Comparison of ENCODE assay signal across 9 mouse cellular contexts in the genomic region with DNA sequence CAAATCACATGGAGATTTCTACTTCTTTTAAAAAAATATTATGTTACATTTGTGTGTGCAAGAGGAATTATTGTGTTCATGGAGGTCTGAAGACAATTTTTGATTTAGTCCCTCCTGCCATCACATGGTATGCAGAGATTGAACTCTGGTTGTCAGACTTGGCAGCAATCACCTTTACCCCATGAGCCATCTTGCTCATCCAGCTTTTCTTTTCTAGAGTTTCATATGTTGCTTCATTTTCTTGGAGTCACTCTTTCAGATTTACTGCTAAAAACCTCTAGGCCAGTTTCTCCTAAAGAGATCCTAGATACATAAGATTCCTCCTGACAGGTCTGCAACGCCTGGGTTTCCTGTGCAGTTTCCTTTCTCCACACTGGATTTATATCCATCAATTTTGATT. TPM values are rescaled to one million over a fixed set of nuclear protein-coding genes. Genes with fewer than 3 reads are reported as not detected.
DNase-seq lines count a peak whose midpoint lies in the region; ATAC-seq and TF ChIP-seq lines count a peak whose summit lies in the region.
"Had no signal": no experiment of that assay in that cellular context is flagged by ENCODE, and none has a peak within 500 bp of the region (broad histone marks: within the 10 kb centered on the region; RNA-seq: fewer than 3 reads in every experiment).

No protein-coding gene starts in this region.

- peak overlapping the region; percentile 98 for H3K27ac ChIP-seq in heart, postnatal 0 days (ENCODE audit: low read depth)
- H3K27ac ChIP-seq in embryonic facial prominence, embryonic 10.5 days (replicated peaks) = peak overlapping the region; percentile 92; the same call in 1 of the 2 replicates
- peak overlapping the region; percentile 92 for H3K27ac ChIP-seq in intestine, embryonic 14.5 days (ENCODE audit: low read depth)
- peak overlapping the region; percentile 90 for H3K27ac ChIP-seq in midbrain, postnatal 0 days (ENCODE audit: low read depth, low read length)

- TF ChIP-seq CTCF in heart, postnatal 0 days (IDR thresholded peaks at IDR 0.05; ENCODE audit: low read depth) = no peak
- TF ChIP-seq CTCF in midbrain, postnatal 0 days (IDR thresholded peaks at IDR 0.05) = no peak

- H3K27me3 ChIP-seq in heart, postnatal 0 days (ENCODE audit: control insufficient read depth, insufficient read depth, low read length) = no peaks in the 10 kb centered on the region
- H3K27me3 ChIP-seq in embryonic facial prominence, embryonic 10.5 days (replicated peaks; ENCODE audit: low read depth, poor library complexity, severe bottlenecking) = no peaks in the 10 kb centered on the region
- no peaks in the 10 kb centered on the region for H3K27me3 ChIP-seq in intestine, embryonic 14.5 days (replicated peaks; ENCODE audit: control insufficient read depth, insufficient read depth, low read length)
- no peaks in the 10 kb centered on the region for H3K27me3 ChIP-seq in midbrain, postnatal 0 days (ENCODE audit: insufficient read depth, low read length)

- intact Hi-C loops in heart, postnatal 10 days (cut with DNase I) = no loop called here

- H3K4me2 ChIP-seq in heart, postnatal 0 days (ENCODE audit: low read depth, low read length) = peak overlapping the region; percentile 88
- H3K4me2 ChIP-seq in intestine, embryonic 14.5 days (ENCODE audit: low read length) = peak overlapping the region; percentile 59
- H3K4me2 ChIP-seq in midbrain, postnatal 0 days (ENCODE audit: low read depth, low read length, poor library complexity, severe bottlenecking) = peak overlapping the region; percentile 73; the same call in 1 of the 2 replicates

- DNase-seq in heart, postnatal 0 days (ENCODE audit: low spot score) = no peak
- no peak for DNase-seq in heart, postnatal 10 days
- no peak for DNase-seq in embryonic facial prominence, embryonic 10.5 days (ENCODE audit: low spot score)
- no peak for DNase-seq in intestine, embryonic 14.5 days (ENCODE audit: low spot score)
- no peak for DNase-seq in midbrain, postnatal 0 days (ENCODE audit: low spot score)
- DNase-seq in thymus, postnatal 25 days = no peak
- no peak for DNase-seq in gastrocnemius, postnatal 25 days
- DNase-seq in adrenal gland, postnatal 25 days = no peak

- TF ChIP-seq EP300 in heart, postnatal 0 days (IDR thresholded peaks at IDR 0.05; ENCODE audit: low read depth) = no peak

- H3K36me3 ChIP-seq in heart, postnatal 0 days (replicated peaks; ENCODE audit: control insufficient read depth, insufficient read depth, low read length) = no peaks in the 10 kb centered on the region
- H3K36me3 ChIP-seq in embryonic facial prominence, embryonic 10.5 days (replicated peaks) = no peaks in the 10 kb centered on the region
- no peaks in the 10 kb centered on the region for H3K36me3 ChIP-seq in intestine, embryonic 14.5 days (ENCODE audit: control insufficient read depth, insufficient read depth, low read length)
- H3K36me3 ChIP-seq in midbrain, postnatal 0 days (ENCODE audit: insufficient read depth, low read length) = no peaks in the 10 kb centered on the region

- H3K9me3 ChIP-seq in heart, postnatal 0 days (replicated peaks; ENCODE audit: control insufficient read depth, low read length) = no peaks in the 10 kb centered on the region
- H3K9me3 ChIP-seq in embryonic facial prominence, embryonic 10.5 days = no peaks in the 10 kb centered on the region
- H3K9me3 ChIP-seq in intestine, embryonic 14.5 days (ENCODE audit: control insufficient read depth, low read length) = no peaks in the 10 kb centered on the region
- H3K9me3 ChIP-seq in midbrain, postnatal 0 days (ENCODE audit: low read length) = no peaks in the 10 kb centered on the region
- H3K9me3 ChIP-seq: G1E had no signal

- H3K4me3 ChIP-seq in heart, postnatal 0 days (ENCODE audit: low read depth, low read length) = peak overlapping the region; percentile 82; the same call in 1 of the 2 replicates
- peak overlapping the region; percentile 89; the same call in 1 of the 2 replicates for H3K4me3 ChIP-seq in embryonic facial prominence, embryonic 10.5 days
- H3K4me3 ChIP-seq in intestine, embryonic 14.5 days (ENCODE audit: low read depth, low read length) = peak overlapping the region; percentile 66
- no peak overlapping the region for H3K4me3 ChIP-seq in midbrain, postnatal 0 days (ENCODE audit: low read depth, low read length)

- ATAC-seq in heart, postnatal 0 days (ENCODE audit: insufficient read depth, low read depth) = no peak
- no peak for ATAC-seq in intestine, embryonic 14.5 days (replicated peaks; ENCODE audit: low FRiP score, low TSS enrichment, low read depth)
- ATAC-seq in midbrain, postnatal 0 days (ENCODE audit: low FRiP score) = no peak

- WGBS in heart, postnatal 0 days = 13% methylated on average over 1 of the region's 1 CpGs
- 56% methylated on average over 1 of the region's 1 CpGs for WGBS in embryonic facial prominence, embryonic 10.5 days
- WGBS in intestine, embryonic 14.5 days = 24% methylated on average over 1 of the region's 1 CpGs
- 20% methylated on average over 1 of the region's 1 CpGs for WGBS in midbrain, postnatal 0 days

- H3K9ac ChIP-seq in heart, postnatal 0 days (replicated peaks; ENCODE audit: low read depth, low read length) = peak overlapping the region; percentile 26; the same call in 1 of the 2 replicates
- peak overlapping the region; percentile 25; the same call in 1 of the 2 replicates for H3K9ac ChIP-seq in intestine, embryonic 14.5 days (ENCODE audit: low read length)
- no peak overlapping the region for H3K9ac ChIP-seq in midbrain, postnatal 0 days (replicated peaks; ENCODE audit: low read length, poor library complexity, severe bottlenecking)

- peaks cover 46% of the 10 kb centered on the region for H3K4me1 ChIP-seq in heart, postnatal 0 days (ENCODE audit: control insufficient read depth, insufficient read depth)
- H3K4me1 ChIP-seq in embryonic facial prominence, embryonic 10.5 days = peaks cover 58% of the 10 kb centered on the region
- peaks cover 24% of the 10 kb centered on the region for H3K4me1 ChIP-seq in intestine, embryonic 14.5 days (replicated peaks; ENCODE audit: control insufficient read depth, insufficient read depth, low read length)
- H3K4me1 ChIP-seq in midbrain, postnatal 0 days (ENCODE audit: insufficient read depth, low read length) = peaks cover 6% of the 10 kb centered on the region

RNA-seq across cellular contexts. Expression of a gene that starts 7.3 kb away (rescaled TPM):
- total RNA-seq in heart, postnatal 0 days (2014; rRNA removed; ENCODE audit: low replicate concordance) = 41.5 and 58.7 TPM in 2 replicates
- 27.8 and 30.3 TPM in 2 replicates for polyA plus RNA-seq in heart, postnatal 0 days (2015; fragmentation: Nextera tagmentation; extraction: Ambion mirVana)
- total RNA-seq in heart, postnatal 10 days (2021) = 10 to 100 TPM; 51.7 to 74.0 TPM
- 15.9 and 16.0 TPM in 2 replicates for polyA plus RNA-seq in embryonic facial prominence, embryonic 10.5 days (2016; fragmentation: Nextera tagmentation; extraction: Ambion mirVana)
- polyA plus RNA-seq in intestine, embryonic 14.5 days (2014; fragmentation: Nextera tagmentation; extraction: Ambion mirVana) = 17.7 and 21.0 TPM in 2 replicates
- 60.1 and 60.6 TPM in 2 replicates for total RNA-seq in midbrain, postnatal 0 days (2014; rRNA removed)
- polyA plus RNA-seq in midbrain, postnatal 0 days (2015; fragmentation: Nextera tagmentation; extraction: Ambion mirVana) = 23.6 and 25.4 TPM in 2 replicates
- 100 to 1,000 TPM; 113 to 168 TPM for total RNA-seq in gastrocnemius, postnatal 25 days (2021)
- total RNA-seq in adrenal gland, postnatal 25 days (2021) = 111 and 146 TPM in 2 replicates

RNA-seq across cellular contexts. Expression of a gene that starts 49.0 kb away (rescaled TPM):
- total RNA-seq in heart, postnatal 0 days (2014; rRNA removed; ENCODE audit: low replicate concordance) = 19.2 and 75.8 TPM in 2 replicates
- polyA plus RNA-seq in heart, postnatal 0 days (2015; fragmentation: Nextera tagmentation; extraction: Ambion mirVana) = 16.0 and 18.2 TPM in 2 replicates
- total RNA-seq in heart, postnatal 10 days (2021) = 10 to 100 TPM; 56.5 to 78.6 TPM
- polyA plus RNA-seq in embryonic facial prominence, embryonic 10.5 days (2016; fragmentation: Nextera tagmentation; extraction: Ambion mirVana) = 20.1 and 20.3 TPM in 2 replicates
- 23.0 TPM in 2 replicates for polyA plus RNA-seq in intestine, embryonic 14.5 days (2014; fragmentation: Nextera tagmentation; extraction: Ambion mirVana)
- 10.9 and 15.4 TPM in 2 replicates for total RNA-seq in midbrain, postnatal 0 days (2014; rRNA removed)
- polyA plus RNA-seq in midbrain, postnatal 0 days (2015; fragmentation: Nextera tagmentation; extraction: Ambion mirVana) = 12.2 and 14.2 TPM in 2 replicates
- total RNA-seq in gastrocnemius, postnatal 25 days (2021) = 10 to 100 TPM; 47.4 to 85.8 TPM
- 72.3 and 86.1 TPM in 2 replicates for total RNA-seq in adrenal gland, postnatal 25 days (2021)
